Mouse (Mus musculus): Measurements from ENCODE around the gene Tma16.

DNA sequence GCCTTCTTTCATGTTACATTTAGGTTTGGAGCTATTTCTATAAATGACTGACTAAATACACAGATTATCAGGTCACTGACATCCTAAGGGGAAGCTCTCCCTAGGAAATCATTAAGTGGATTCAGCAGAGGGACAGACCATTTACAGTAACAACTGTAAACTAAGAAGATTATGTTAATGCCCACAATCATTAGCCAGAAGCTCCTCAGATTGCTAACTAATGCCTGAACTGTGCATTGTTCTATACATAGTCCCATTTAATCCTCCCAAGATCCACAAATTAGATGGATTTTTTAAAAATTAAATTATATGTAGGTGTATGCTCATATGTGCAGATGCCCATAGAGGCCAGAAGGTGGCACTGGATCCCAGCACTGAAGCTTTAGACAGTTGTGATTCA, 52.8 kb downstream of the Tma16 start:
- TF ChIP-seq CTCF (IDR thresholded peaks at IDR 0.05; ENCODE audit: borderline replicate concordance, insufficient read depth, low read depth, low read length): no peak
- TF ChIP-seq POLR2A (IDR thresholded peaks at IDR 0.05; ENCODE audit: borderline replicate concordance, insufficient read depth, low read length): no peak

Measured in cerebellum, adult 2 months (tissue).